Mouse (Mus musculus): ENCODE results near the gene 1110008P14Rik. TPM values are rescaled to one million over a fixed set of nuclear protein-coding genes. Genes with fewer than 3 reads are reported as not detected.

The 1110008P14Rik gene
- polyA plus RNA-seq, 1 experiment from 2014 or later = 96.8 TPM

DNA sequence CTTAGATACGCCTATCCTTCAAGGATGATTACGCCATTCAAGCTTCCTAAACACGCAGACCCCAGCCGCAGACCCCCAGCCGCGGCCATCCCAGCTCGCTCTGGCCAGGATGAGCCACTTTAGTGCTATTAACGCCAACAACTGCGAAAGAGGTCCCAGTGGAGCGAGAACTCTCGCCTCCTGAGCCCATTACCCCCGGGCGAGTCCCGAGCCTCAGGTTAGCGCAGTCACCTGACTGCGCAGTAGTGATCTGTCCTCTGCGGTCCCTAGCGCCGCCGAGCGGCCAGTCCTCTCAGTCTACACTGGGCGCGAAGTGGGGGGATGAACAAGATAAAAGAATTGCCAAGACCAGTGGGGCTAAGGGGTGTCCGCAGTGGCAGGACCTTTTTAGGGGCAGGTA, 20.3 kb downstream of the 1110008P14Rik start:
- Histone ChIP-seq H3K36me3 (ENCODE audit: insufficient read depth, low read length) (peaks cover 8% of the 10 kb centered on the region), H3K27me3 (ENCODE audit: insufficient read depth, low read length) (no peaks in the 10 kb centered on the region), H3K9ac (ENCODE audit: low read depth, low read length) (no peak overlapping the region), H3K4me2 (ENCODE audit: low read length) (peak overlapping the region; percentile 73), H3K4me1 (replicated peaks; ENCODE audit: insufficient read depth, low read length) (peaks cover 7% of the 10 kb centered on the region; the same call in 1 of the 2 replicates), H3K4me3 (replicated peaks; ENCODE audit: low read depth, low read length) (peak overlapping the region; percentile 29), H3K27ac (no peak overlapping the region), H3K9me3 (replicated peaks; ENCODE audit: low read length) (no peaks in the 10 kb centered on the region)
- TF ChIP-seq CTCF (IDR thresholded peaks at IDR 0.05; ENCODE audit: low read depth) = peak; percentile 65
- ATAC-seq (replicated peaks; ENCODE audit: low FRiP score, low read depth) = peak; percentile 67
- DNase-seq (ENCODE audit: low spot score) = peak; percentile 73
- 2% methylated on average over 24 of the region's 24 CpGs for WGBS

DNA sequence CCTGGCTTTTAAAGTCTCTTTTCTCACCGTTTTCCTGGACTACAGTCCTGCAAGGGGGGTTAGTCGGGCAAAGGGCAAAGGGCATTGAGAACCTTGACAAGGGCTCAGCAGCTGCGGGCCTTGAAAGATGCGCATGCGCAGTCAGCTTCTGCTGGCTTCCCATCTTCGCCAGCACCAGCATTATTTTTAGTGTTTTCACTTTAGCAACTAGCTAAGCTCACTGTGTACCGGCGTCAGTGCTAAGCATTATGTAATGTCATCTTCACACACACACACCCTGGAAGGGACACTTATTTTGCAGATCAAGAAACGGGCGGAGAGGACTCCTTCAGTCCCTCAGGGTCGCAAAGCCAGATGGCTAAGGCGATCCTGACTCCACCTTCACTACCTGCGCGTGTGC, 21.0 kb downstream of the 1110008P14Rik start:
- DNase-seq (ENCODE audit: low spot score) (peak; percentile 82), ATAC-seq (replicated peaks; ENCODE audit: low FRiP score, low read depth) (0 out of 2 replicates have a peak, but pooled peaks have one; percentile 2)
- H3K36me3 ChIP-seq (ENCODE audit: insufficient read depth, low read length) = peaks cover 6% of the 10 kb centered on the region; the same call in 1 of the 2 replicates
- peak overlapping the region; percentile 29 for H3K4me3 ChIP-seq (replicated peaks; ENCODE audit: low read depth, low read length)
- peaks cover 7% of the 10 kb centered on the region; the same call in 1 of the 2 replicates for H3K4me1 ChIP-seq (replicated peaks; ENCODE audit: insufficient read depth, low read length)
- 3% methylated on average over 14 of the region's 14 CpGs for WGBS
- H3K27ac ChIP-seq = 0 out of 2 replicates have a peak overlapping the region, but pooled peaks have one; percentile 15
- no peaks in the 10 kb centered on the region for H3K27me3 ChIP-seq (ENCODE audit: insufficient read depth, low read length)
- no peak for TF ChIP-seq CTCF (IDR thresholded peaks at IDR 0.05; ENCODE audit: low read depth)
- H3K4me2 ChIP-seq (ENCODE audit: low read length) = peak overlapping the region; percentile 73
- H3K9me3 ChIP-seq (replicated peaks; ENCODE audit: low read length) = no peaks in the 10 kb centered on the region
- no peak overlapping the region for H3K9ac ChIP-seq (ENCODE audit: low read depth, low read length)

DNA sequence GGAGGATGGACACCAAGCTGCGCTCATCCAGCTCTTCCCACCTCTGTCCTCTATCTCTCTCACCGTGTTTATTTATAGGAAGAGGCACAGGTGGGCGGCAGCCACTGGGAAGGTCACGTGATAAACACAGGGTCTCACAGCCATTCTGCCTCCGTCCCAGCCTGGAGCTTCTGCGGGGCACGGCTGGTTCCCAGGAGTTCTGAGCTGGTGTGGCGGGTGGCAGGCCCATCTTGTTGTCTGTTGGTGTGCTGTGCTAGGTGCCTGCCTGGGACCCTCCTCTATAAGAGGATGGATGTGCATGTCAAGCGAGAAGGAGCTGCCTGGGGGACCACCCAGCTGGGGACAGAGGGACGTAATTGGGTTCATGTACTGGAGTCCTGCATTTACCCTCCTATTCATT, 23.4 kb downstream of the 1110008P14Rik start:
- H3K4me2 ChIP-seq (ENCODE audit: low read length) = no peak overlapping the region
- no peaks in the 10 kb centered on the region for H3K27me3 ChIP-seq (ENCODE audit: insufficient read depth, low read length)
- H3K9me3 ChIP-seq (replicated peaks; ENCODE audit: low read length) = no peaks in the 10 kb centered on the region
- H3K4me3 ChIP-seq (replicated peaks; ENCODE audit: low read depth, low read length) = no peak overlapping the region
- no peak overlapping the region for H3K9ac ChIP-seq (ENCODE audit: low read depth, low read length)
- TF ChIP-seq CTCF (IDR thresholded peaks at IDR 0.05; ENCODE audit: low read depth) = no peak
- H3K4me1 ChIP-seq (replicated peaks; ENCODE audit: insufficient read depth, low read length) = no peaks in the 10 kb centered on the region; the same call in 1 of the 2 replicates
- no peaks in the 10 kb centered on the region for H3K36me3 ChIP-seq (ENCODE audit: insufficient read depth, low read length)
- ATAC-seq (replicated peaks; ENCODE audit: low FRiP score, low read depth) (no peak), DNase-seq (ENCODE audit: low spot score) (no peak)
- WGBS = 64% methylated on average over 10 of the region's 10 CpGs
- no peak overlapping the region for H3K27ac ChIP-seq

DNA sequence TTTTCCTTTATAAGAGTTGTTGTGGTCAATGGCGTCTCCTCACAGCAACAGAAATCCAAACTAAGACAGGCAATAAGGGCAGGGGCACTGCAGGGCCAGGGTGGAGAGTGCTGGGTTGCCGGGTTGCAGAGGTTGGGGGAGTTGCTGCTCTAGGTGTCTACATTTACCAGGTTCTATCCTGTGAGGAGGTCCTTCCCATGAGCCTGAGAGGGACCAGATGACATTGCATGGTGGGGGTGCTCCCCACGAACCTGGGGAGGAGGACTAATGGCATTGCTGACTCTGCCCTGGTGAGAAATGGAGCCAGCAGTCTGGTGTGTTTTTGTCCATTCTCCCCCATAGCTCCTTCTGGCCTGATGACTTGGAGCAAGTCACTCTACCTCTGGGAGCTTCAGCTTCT, 24.0 kb downstream of the 1110008P14Rik start:
- no peaks in the 10 kb centered on the region for H3K9me3 ChIP-seq (replicated peaks; ENCODE audit: low read length)
- H3K27ac ChIP-seq = no peak overlapping the region
- no peaks in the 10 kb centered on the region for H3K36me3 ChIP-seq (ENCODE audit: insufficient read depth, low read length)
- no peaks in the 10 kb centered on the region; the same call in 1 of the 2 replicates for H3K4me1 ChIP-seq (replicated peaks; ENCODE audit: insufficient read depth, low read length)
- no peak overlapping the region for H3K4me2 ChIP-seq (ENCODE audit: low read length)
- no peaks in the 10 kb centered on the region for H3K27me3 ChIP-seq (ENCODE audit: insufficient read depth, low read length)
- no peak overlapping the region for H3K9ac ChIP-seq (ENCODE audit: low read depth, low read length)
- ATAC-seq (replicated peaks; ENCODE audit: low FRiP score, low read depth) (no peak), DNase-seq (ENCODE audit: low spot score) (no peak)
- WGBS = 67% methylated on average over 3 of the region's 3 CpGs
- TF ChIP-seq CTCF (IDR thresholded peaks at IDR 0.05; ENCODE audit: low read depth) = no peak
- no peak overlapping the region for H3K4me3 ChIP-seq (replicated peaks; ENCODE audit: low read depth, low read length)

DNA sequence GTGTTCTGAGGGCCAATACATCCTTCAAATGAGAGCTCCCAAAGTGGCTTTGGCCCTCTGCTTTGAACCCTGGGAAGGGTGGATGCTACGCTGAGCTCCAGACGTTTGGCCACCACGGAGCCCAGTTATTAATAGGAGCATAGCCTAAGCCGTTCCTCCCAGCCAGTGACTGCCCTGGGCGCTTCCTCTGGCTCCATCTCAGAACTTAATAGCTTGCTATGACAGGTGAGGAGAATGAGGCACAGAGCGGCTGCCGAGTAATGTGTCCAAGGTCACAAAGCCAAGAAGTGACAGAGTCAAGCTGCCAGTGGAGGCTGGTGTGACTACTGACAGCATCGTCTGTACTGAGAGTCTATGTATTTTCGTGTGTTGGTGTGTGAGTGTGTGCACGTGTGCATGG, 25.5 kb downstream of the 1110008P14Rik start:
- no peak for TF ChIP-seq CTCF (IDR thresholded peaks at IDR 0.05; ENCODE audit: low read depth)
- DNase-seq (ENCODE audit: low spot score) (no peak), ATAC-seq (replicated peaks; ENCODE audit: low FRiP score, low read depth) (no peak)
- H3K27me3 ChIP-seq (ENCODE audit: insufficient read depth, low read length) = no peaks in the 10 kb centered on the region
- H3K4me1 ChIP-seq (replicated peaks; ENCODE audit: insufficient read depth, low read length) = no peaks in the 10 kb centered on the region; the same call in 1 of the 2 replicates
- no peak overlapping the region for H3K4me3 ChIP-seq (replicated peaks; ENCODE audit: low read depth, low read length)
- H3K9ac ChIP-seq (ENCODE audit: low read depth, low read length) = no peak overlapping the region
- no peaks in the 10 kb centered on the region for H3K36me3 ChIP-seq (ENCODE audit: insufficient read depth, low read length)
- no peak overlapping the region for H3K4me2 ChIP-seq (ENCODE audit: low read length)
- H3K9me3 ChIP-seq (replicated peaks; ENCODE audit: low read length) = no peaks in the 10 kb centered on the region
- WGBS = 63% methylated on average over 10 of the region's 10 CpGs
- H3K27ac ChIP-seq = no peak overlapping the region

DNA sequence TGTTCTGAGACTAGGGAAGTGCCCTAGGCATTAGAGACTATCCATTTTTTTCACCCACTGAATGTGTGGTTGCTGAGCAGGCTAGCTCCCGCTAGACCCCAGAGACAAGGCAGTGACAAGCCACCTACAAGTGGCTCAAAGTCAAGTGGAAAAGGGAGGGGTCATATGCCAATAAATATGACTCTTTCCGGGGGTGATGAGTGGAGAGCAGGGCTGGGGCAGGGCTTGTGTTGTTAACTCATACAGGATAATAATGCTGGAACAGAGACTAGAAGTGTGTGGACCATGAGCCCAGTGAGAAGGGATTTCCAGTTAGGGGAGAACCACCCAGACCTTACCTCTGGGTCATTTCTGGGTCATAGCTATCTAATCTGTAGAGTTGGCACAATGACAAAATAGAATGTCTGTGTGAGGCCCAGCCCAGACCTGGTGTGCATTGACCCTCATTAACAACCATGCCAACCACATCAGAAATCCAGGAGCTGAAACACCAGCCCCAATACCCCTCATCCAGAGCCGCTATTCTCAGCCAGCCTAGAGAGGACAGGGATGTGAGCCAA, 27.3 kb downstream of the 1110008P14Rik start:
- H3K27ac ChIP-seq = no peak overlapping the region
- no peaks in the 10 kb centered on the region for H3K27me3 ChIP-seq (ENCODE audit: insufficient read depth, low read length)
- no peak for TF ChIP-seq CTCF (IDR thresholded peaks at IDR 0.05; ENCODE audit: low read depth)
- no peak for ATAC-seq (replicated peaks; ENCODE audit: low FRiP score, low read depth)
- H3K36me3 ChIP-seq (ENCODE audit: insufficient read depth, low read length) = no peaks in the 10 kb centered on the region
- DNase-seq (ENCODE audit: low spot score) = no peak
- H3K4me3 ChIP-seq (replicated peaks; ENCODE audit: low read depth, low read length) = no peak overlapping the region
- H3K9me3 ChIP-seq (replicated peaks; ENCODE audit: low read length) = no peaks in the 10 kb centered on the region
- no peak overlapping the region for H3K4me2 ChIP-seq (ENCODE audit: low read length)
- WGBS = 85% methylated on average over 3 of the region's 3 CpGs
- no peaks in the 10 kb centered on the region; the same call in 1 of the 2 replicates for H3K4me1 ChIP-seq (replicated peaks; ENCODE audit: insufficient read depth, low read length)
- H3K9ac ChIP-seq (ENCODE audit: low read depth, low read length) = no peak overlapping the region
